Mouse (Mus musculus) R1 (cell line): ENCODE results near the gene Tmem184a.
A peak's percentile ranks its signal among the peaks of the same experiment; 100 is the strongest.

Experiments used
- DNase-seq: peaks from one replicate; pipeline ENCODE4 v3.0.0-alpha.2; 2018; ENCODE audit warnings: low read depth, low spot score

Tmem184a gene

DNA sequence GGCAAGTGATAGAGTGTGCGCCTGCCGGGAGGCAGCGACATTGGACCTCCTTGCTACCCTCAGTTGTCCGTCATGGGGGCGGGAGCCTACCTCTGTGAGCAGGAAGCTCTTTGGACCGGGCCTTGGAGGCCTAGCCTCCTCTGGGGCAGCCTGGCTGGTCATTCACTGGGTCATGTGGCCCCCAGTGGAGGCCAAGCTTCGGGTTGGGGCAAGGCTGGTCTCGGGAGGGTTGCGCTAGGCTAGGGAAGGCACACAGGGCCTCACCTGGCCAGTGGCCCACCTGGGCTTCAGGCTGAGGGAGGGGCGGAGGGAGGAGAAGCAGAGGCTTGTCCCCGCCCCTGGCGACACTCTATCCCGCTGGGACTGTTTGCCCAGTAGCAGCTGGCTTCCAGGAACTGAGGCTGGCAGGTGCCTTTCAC, 5.7 kb downstream of the Tmem184a start:
- DNase-seq = no peak

DNA sequence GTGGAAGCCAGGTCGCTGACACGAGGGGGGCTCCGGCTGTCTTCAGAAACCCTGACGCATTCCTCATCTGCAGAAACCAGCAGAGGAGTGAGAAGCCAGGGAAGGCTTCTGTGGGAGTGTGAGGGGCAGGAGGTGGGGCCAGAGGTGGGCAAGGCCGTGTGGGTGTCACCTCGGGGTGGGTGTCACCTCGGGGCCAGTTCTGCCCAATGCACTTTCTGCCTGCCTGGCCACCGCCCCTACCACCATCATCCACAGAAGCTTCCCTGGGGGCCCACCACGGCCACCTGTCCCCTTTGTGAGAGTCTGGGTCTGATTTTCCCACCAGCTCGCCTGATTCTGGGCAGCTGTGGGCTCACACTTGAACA, 6.6 kb downstream of the Tmem184a start:
- DNase-seq = no peak

DNA sequence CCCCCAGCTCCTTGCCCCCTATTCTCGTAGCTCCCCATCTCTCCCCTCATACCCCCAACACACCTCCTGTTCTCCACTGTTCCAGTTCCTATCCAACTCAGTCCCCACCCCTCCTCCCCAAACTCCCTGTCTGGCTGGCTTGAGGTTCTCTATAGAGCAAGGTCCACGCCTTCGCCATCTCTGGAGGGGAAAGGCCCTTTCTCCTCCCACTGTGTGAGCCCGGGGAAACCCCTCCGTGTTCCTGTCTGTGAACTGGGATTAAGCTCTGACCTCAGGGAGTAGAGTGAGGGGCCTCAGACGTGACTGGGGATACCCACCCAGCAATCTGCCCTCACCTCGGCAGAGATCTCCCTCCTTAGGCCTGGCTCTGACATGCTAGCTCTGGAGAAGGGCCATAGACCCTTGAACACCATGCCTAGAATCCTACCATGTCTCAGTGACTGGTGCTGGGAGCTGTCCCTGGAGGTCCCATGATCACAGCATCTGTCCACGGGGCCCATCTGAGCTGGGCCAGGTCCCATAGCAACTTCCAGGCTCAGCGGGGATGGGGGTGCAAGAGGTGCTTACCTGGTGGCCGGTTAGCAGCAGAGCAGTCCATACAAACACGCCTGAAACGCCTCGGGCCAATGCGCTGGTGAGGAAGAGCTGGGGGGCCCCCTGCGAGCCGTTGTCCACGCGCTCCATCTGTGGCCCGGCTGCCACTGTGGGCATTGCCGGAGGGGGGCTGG, 7.2 kb downstream of the Tmem184a start:
- no peak for DNase-seq

DNA sequence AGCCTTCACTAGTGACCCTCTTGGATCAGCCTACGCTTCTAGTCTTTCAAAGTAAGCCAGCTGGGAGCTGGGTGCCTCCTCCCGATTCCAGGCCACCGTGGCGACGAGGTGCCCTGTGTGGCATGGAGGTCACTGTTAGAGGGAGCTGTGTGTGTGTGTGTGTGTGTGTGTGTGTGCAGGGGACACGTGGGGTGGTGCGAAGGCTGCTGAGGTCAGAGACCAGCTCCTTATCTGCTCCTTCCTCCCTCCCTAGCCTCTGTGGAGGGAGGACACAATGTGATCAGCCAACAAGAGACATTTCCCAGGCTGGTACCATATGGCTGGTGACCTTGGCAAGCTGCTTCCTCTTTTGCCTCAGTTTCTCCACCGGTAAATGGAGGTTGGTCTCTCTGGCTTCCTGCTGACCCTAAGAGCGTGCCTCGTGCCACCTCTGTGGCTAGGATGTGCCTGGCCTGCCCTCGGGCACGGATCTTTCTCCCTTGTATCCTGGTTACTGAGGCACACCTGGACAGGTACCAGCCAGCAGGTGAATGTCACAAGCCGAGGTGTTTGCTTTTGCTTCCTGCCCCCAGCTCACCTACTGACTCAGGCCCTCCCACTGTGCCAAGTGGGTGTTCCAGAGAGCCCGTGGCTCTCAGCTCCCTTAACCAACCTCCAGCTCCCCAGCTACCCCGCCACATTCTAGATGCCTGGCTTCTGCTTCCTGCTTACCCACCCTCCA, 7.9 kb downstream of the Tmem184a start:
- DNase-seq = no peak

DNA sequence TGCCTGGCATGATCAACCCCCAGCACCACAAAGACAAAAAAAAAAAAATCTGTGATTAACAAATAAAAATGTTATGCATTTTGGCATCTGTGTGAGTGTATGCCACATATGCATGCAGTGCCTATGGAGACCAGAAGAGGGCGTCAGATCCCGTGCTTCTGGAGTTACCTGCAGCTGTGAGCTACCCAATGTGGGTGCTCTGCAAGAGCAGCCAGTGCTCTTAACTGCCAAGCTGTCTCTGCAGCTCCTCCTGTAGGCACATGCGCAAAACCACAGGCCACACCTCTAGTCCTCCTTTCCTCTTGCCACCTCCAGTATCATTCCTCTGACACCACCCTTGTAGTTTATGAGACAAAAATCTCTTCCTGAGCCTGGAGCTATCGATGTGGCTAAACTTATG, 10.3 kb downstream of the Tmem184a start:
- DNase-seq = peak; percentile 88

DNA sequence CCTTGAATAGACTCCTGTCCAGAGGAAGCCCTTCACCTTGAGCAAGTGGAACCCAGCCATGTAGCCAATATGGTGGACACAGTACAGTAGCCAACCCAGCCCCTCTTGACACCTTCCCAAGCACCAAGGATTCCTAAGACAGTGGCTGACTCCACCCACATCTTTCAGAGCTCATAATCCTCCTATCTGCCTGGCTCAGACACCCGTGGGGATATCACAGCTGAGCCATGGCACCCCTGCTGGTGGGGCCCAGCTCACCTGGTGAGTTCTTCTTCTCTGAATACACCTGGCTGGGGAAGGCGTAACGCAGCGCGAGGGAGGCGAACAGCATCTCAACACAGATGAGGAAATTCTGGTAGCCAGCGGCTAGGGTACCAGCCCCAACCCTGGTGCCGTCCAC, 13.8 kb downstream of the Tmem184a start:
- DNase-seq = no peak

DNA sequence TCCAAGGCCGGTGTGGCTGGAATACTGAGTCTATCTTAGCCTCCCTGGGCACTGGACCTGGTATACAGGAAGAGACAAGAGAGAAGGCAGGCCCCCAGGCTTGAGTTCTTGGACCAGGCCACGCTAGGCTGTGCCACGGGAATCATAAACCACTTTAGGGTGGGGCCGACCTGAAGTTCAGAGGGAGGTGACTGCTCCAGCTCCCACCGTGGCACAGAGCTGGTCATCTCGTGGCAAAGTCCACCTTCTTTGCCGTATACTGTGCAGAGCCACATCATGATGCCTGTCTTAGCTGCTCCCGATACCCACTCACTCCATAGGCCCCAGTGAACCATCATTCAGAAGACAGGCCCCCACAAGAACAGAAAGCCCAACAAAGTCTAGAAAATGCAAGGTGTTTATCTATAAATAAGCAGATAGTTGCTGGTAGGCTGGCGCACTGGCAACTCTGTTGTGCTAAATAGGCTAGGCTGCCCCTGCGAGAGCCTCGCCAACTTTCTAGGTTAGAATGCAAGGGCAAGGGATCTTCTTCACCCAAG, 15.1 kb downstream of the Tmem184a start:
- DNase-seq = no peak

DNA sequence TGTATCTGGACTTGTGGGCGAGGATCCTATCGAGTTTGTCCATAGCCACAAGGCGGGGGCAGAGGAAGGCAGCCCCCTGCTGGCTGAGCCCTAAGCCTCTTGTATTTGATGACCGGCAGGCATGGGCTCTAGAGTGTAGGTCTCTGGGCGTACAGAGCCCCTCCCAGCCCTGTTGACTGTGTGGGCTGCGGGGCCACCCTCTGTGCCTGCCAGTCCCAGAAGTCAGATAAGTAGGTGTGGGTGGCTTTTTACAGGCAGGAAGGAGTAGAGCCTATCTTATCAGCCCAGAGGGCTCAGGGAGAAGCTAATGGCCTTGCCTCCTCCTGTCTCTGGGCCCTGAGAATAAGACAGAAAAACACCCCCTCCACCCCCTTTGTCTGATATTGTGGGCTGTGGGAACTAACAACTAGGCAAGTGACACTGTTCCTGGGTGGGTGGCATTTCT, 15.6 kb downstream of the Tmem184a start:
- DNase-seq = no peak

DNA sequence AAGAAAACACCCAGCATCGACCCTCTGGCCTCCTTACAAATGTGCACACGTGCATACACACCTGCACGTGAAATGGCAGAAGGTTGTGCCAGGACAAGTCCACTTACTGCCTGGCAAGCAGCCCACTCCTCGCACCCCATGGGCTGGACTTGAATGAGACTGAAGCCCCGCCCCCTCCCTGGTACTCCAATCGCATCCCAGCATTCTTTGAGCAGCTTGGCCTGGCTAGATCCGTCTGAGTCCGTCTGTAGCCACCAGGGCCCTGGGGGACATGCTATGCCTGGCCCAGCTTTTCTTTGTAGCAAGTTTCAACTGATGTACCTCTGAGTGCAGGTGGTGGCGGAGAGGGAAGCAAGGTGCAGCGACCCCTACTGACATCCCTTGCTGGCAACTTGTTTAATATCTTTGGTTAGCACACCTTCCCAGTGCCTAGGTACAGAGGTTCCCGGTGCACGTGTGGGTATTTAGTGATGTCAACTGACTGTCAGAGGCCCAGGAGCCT, 16.1 kb downstream of the Tmem184a start:
- DNase-seq = peak; percentile 81

DNA sequence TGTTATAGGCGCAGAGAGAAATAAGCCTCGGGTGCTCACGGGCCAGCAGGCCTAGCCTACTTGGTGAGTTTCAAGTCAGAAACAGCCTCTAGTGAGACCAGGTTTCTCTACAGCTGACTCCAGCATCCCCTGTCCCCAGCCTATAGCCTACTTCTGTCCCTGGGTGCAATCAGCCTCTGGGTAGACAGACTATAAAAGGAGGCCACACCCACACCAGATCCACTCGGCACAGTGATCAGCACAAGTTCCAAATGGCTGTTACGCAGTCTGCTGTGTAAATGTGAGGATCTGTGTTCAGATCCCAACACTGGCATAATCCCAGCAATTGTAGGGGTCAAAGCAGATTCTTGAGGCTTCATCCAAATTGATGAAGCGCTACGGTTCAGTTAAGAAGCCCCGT, 16.6 kb downstream of the Tmem184a start:
- no peak for DNase-seq

DNA sequence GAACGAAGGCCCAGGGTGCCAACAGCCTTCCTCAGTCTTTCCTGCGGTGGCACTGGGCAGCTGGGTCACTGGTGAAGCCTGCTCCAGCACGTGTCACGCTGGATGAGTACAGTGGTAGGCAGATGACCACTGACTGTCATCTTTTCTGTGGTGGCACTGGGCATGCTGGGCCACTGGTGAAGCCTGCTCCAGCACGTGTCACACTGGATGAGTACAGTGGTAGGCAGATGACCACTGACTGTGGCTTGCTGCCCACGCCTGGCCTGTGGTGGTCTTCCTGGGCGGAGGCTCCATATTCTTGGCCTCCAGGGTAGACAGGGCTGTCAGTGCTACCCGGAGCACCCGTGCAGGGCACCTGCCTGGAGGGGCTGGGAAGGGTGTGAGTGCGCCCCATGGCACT, 17.8 kb downstream of the Tmem184a start:
- no peak for DNase-seq

DNA sequence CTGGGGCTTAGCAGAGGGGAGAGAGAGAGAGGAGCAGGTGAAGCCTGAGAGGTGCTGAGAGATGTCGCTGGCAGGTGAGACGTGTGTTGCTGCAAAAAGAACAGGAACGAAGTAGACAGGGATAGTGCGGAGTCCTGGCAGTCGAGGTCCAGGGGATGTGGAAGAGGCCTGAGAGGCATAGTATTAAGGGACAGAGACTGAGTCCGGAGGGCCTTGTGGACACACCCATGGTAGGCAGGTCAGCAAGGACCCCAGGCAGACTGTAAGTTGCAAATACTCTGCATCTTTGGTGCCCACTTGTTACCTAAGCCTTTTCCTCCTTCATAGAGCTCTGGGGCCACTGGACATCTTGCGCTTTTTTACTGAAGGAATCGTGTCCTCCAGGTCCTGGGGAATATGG, 18.5 kb downstream of the Tmem184a start:
- no peak for DNase-seq

DNA sequence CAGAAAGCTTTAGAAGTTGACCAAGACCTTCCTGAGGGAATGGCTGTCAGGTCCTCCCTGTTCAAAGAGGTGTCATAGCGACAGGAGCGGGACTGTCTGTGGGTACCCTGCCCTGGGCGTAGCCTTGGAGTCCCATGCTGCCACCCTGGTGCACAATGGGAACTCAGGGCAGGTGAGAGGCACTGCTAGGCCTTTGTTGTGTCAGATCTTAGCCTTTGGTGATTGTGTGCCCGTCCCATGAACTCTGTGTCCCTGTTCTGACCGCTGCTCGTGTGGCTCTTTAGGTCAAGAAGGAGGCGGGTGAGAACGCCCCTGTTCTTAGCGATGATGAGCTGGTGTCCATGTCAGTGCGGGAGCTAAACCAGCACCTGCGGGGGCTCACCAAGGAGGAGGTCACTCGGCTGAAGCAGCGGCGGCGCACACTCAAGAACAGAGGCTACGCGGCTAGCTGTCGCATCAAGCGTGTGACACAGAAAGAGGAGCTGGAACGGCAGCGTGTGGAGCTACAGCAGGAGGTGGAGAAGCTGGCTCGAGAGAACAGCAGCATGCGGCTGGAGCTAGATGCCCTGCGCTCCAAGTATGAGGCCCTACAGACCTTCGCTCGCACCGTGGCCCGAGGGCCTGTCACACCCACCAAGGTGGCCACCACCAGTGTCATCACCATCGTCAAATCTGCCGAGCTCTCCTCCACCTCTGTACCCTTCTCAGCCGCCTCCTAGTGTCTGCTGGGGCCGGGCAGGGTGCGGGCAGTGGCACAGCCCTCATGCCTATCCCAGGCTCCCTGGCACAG, 19.7 kb downstream of the Tmem184a start:
- DNase-seq = no peak

DNA sequence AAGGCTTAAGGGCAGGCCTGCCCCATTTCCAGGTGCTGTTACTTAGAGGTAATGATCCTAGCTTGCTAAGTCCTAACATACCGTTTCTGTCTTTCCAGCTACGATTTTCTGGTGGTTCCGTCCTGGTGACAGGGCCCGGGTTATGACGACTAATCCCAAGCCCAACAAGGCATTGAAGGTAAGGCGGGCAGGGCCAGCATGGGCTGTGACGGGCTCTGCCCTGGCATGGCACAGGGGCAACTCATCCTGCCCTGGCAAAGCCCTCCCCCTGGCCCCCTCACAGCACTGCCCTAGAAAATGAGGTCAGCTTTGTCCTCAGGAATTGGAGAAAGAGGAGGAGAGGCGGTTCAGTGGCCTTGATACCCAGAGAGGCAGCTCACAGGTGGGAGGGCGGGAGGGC, 20.7 kb downstream of the Tmem184a start:
- DNase-seq = no peak

DNA sequence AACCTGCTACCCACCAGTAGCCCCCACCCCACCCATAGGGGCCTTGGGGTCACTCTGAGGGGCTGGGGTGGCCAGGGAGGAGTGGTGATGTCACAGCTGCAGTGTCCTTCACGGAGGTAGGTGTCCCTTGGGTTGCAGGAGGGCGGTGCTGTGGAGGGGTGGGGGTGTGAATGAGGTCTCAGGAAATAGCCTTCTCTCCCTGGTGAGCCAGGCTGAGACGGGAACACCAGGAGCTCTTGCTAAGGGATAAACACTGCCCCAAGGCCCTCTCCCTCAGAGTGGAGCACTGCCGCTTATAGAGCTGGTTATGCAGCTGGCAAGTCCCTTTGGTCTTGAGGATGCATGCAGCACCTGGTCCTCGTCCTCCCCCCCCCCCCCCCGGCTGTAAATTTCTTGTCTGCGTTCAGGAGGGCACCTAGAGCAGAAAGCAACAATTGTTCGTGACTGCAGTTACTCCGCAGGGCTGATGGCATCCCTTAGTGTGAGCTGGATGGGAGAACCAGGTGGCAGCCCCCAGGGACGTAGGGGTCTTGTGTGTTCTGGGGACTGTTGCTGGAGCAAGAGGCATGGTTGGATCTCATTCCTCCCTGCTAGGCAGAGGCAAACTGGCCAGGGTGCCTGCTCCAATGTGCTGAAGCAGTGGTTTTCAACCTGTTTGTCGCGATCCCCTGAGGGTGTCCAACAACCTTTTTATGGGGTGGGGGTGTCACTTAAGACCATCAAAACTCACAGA, 21.4 kb downstream of the Tmem184a start:
- DNase-seq = no peak

DNA sequence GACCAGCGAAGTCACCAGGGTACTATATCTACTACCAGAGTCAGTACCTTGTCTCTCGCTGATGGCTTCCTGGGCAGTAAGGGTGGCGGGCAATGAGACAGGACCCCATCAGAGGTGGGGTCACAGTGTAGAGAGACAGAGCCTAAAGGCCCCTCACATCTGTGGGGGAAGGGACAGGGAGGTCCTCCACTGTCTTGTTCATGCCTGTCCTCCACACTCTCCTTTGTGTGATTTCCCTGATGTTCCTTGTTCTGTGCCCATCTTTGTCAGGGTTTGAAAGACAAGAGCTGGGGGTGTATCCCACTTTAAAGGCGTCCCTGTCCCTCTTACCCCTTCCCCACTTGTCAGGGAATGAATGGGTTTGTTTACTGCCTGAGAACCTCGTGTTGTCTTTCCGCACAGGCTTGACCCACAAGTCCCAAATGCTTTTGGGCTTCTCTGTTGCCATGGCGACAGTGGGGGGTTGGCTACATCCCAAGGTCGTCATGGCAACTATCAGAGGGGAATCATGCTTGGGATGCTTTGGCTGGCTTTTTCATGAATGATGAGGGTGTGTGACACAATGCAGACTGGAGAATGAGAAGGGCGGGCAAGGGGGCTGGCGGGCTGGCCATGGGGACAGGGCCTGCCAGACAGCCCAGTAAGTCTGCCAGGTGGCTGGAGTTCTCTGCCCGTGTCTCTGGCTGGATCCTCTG, 22.1 kb downstream of the Tmem184a start:
- peak; percentile 87 for DNase-seq

DNA sequence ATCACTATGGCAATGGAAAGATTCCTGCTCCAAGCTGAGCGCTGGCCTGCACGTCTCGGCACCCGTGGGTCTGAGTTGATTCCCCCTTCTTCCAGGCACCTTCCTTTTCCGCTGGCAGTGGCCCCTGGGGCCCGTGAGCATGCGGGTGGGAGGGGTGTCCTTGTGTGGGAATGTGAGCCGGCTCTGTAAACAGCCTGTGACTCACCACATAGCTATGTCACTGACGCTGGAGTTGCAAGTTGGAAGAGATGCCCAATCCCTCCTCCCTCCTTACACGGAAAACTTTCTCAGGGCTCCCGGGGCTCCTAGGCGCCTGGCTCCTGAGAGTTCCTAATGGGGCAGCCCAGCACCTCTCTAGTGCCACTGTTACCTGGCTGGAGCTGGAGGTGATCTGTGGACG, 22.8 kb downstream of the Tmem184a start:
- peak; percentile 67 for DNase-seq

DNA sequence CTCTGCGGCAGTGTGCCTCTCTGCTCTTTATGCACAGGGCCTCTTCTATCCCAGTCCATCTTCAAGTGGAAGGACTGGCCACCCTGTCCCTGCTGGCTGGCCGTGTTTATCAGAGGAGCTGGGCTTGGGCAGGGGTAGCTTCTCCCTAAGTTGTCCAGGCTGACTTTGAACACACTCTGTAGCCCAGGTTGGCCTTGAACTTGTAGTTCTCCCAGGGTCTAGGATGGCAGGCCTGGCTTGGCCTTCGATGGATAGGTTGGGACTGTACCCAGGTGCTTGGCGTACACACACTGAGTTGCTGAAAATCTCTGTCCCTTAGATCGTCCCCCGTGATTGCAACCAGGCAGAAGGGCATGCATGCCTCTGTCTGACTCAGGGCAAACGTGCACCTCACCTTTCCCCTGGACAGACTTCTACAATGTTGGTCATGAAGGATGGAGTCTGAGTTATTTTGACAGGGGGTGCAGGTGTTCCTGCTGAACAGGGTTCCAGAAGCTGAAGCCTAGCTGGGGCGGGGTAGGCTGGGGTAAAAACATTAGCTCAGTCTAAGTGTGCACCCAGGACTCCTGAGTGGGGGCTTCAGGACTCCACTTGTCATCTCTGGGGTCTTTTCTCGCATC, 23.6 kb downstream of the Tmem184a start:
- no peak for DNase-seq

DNA sequence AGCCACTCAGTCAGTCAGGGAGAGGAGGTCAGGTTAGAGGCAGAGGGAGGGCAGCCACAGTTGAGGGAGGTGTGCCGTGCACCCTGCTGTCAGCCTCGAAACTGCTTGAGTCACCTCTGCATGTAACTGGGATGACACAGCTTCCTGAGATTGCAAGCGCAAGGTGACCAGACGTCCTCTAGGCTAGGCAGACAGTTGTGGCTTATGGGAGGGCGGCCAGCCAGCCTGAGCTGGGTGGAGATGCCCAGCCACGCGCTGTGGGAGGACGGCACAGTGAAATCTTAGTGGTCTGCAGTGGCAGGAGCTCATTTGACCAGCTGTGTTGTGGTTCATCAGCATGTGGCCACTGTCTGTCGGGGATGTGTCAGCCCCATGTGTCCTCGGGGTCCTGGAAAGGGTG, 24.8 kb downstream of the Tmem184a start:
- no peak for DNase-seq

DNA sequence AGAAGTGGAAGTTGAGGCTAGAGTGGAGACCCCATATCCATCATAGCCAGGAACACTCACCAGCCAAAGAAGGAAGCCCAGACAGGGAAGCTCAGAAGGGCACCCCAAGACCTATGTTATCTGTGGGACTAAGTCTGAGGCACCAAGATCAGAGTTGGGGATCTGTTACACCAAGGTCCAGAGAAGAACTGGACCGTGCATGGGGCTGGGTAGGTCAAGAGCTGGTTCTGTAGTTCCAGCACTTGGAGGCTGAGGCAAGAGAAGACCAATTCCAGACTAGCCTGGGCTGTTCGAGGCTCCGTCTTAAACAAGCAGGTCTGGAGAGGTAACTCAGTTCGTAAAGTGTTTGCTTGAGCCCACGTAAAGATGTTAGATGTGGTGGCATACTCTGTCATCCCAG, 25.6 kb downstream of the Tmem184a start:
- DNase-seq = no peak
